Mouse (Mus musculus) kidney, postnatal 4 days (tissue): ENCODE data around the gene Lcn10.
"Not testable (repeated sequence)": the region's sequence is repeated elsewhere in the genome, so short reads cannot be mapped to it uniquely, and the experiment has no call there.

Experiments
- DNase-seq, 2 experiments: peaks; one replicate each; pipeline ENCODE4 v3.0.0; 2021; ENCODE audit warnings: mixed read lengths in 2 of 2

Lcn10 gene

DNA sequence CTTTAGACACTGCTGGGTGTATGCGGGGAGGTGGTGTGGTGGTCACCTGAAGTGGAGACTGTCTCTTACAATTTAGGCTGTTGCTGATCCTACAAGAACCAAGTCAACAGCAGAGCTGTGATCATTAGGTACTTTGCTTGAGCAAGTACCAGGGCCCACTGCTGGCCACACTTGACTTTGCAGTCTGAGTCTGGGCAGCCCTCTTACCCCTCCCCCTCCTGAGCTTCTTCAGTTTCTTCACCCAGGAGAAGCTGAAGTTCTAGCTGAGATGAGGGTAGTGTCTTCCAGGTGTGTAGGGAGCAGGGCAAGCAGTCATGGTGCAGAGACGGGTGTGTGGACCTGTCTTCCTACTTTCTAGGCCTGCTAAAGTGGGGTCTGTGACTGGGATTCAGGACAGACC lies 25.6 kb downstream of the Lcn10 start:
- DNase-seq, result peak; percentile 51 to 75

DNA sequence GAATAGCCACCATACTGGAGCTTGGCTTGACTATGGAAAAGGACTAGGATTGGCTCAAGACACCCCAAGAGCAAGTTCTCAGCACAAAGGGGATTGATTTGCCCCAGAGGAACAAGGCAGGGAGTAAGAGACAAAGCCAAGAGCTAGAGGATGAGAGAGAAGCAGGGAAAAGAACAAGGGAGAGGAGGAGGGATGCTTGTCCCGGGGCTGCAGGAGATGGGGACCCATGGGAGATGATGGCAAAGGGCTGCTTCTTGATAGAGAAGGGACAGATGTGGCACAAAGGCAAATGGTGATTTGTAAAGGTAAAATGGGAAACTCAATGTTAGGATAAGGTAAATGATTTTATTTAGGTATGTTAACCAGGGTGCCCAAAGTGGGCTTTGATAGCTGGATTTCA lies 26.5 kb downstream of the Lcn10 start:
- not testable (repeated sequence) for DNase-seq

DNA sequence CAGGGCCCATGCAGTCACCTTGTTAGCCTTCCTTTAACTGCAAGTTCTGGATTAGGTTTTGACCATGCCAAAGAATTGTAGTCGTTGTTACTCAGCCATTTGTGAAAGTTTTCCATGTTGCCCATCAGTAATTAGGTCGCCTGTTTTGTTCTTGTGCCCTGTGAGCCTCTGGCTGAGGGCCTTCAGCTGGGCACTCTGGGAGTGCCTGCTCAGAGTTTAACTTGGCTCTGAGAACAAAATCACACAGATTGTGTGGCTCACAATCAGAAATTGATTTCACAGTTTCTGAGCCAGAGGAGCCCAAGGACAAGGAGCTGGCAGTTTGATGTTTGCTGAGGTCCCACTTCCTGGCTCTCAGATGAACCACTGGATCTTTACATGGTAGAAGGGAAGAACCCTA lies 27.3 kb downstream of the Lcn10 start:
- not testable (repeated sequence) for DNase-seq

DNA sequence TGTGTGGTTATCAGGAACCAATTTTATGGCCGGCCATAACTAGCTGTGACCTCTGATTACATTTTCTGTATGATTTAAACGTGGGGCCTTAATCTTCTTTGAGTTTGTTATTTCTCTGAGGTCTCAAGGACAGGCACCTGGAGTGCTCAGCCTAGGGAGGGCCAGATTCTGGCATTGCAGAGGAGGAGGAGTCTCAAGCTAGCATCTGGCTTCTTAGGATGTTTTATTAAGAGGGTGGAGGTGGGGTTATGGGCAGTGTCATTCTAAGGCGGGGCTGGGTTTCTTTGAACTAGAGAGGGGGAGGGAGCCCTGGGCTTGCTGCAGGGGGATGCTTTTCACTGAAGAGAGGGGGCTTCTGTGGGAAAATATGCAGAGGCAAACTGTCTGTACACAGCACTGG lies 29.1 kb downstream of the Lcn10 start:
- not testable (repeated sequence) for DNase-seq

DNA sequence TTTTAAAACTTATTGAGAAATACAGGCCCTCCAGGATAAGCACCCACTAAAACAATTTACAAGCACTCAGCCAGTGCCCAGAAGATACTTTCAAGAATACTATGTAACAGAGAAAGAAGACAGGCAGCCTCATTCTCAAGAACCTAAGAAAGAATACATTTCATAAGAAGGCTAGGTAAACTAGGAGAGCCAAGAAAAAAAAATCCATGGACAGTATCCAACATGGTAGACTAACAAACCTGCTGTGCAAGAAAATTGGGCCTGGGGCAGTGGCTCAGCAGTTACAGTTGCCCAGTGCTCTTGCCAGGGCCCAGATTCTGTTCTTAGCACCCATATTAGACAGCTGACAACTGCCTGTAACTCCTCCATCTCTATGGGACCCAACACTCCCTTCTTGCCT lies 34.7 kb downstream of the Lcn10 start:
- no peak for DNase-seq

DNA sequence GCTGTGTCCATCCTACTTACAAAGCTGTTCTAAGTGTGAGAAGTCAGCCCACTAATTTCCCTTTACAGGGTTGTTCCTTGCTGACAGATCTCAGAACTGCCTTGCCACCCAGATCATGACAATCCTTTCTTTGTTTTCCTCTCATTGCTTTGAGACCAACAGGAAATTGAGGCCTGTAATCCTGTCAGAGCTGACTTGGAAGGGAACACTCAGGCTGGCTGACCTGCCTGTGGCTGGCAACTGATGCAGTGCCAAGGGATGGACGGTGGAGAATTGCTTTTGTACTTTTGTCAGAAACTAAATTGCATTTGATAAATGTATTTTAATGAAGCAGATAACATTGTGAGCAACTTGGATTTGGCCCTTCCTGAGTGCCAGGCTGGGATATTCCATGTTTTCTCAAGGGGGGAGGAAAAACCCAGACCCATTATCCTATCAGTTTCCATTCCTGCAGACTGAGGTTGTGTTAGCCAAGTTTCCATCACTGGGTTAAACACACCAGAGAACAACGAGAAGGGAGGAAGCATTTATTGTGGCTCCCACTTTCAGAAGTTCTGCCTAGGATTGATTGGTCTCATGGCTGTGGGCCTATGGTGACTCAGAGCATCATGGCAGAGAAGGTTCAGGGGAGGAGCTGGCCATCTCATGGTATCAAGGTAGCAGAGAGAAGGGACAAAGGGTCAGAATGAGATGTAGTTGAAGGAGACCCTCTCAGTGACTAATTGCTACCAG lies 50.8 kb downstream of the Lcn10 start:
- no peak for DNase-seq
